Mouse (Mus musculus) brown adipose tissue, adult 24 weeks (tissue): ENCODE measurements around the gene Sat2. TPM values are rescaled to one million over a fixed set of nuclear protein-coding genes. Genes with fewer than 3 reads are reported as not detected.
A peak's percentile ranks its signal among the peaks of the same experiment; 100 is the strongest.

Source experiments
- H3K27ac ChIP-seq: fragments of 200-500 bp; replicated peaks from 2 replicates; pipeline ENCODE4 v1.5.1; 2012; ENCODE audit warnings: low read depth, mild to moderate bottlenecking, low read length
- H3K4me1 ChIP-seq: fragments of 200-500 bp; 2 replicates; pipeline ENCODE4 v1.6.1; 2012; ENCODE audit warnings: low read length, mixed read lengths; ENCODE audit not compliant: control insufficient read depth, insufficient read depth, insufficient read length
- H3K4me3 ChIP-seq: fragments of 200-500 bp; 2 replicates; pipeline ENCODE4 v1.5.1; 2012; ENCODE audit warnings: low read depth, mild to moderate bottlenecking, low read length, moderate library complexity; ENCODE audit not compliant: insufficient read depth
- polyA plus RNA-seq: library from polyadenylated mRNA; stranded (reverse); fragments of >200 nt; gene quantifications from 2 replicates; pipeline ENCODE4 v1.2.4, GENCODE M21; 2012; ENCODE audit not compliant: missing spikeins, insufficient read depth, insufficient read length

The Sat2 gene
- polyA plus RNA-seq, 1 experiment = 10.9 TPM

DNA sequence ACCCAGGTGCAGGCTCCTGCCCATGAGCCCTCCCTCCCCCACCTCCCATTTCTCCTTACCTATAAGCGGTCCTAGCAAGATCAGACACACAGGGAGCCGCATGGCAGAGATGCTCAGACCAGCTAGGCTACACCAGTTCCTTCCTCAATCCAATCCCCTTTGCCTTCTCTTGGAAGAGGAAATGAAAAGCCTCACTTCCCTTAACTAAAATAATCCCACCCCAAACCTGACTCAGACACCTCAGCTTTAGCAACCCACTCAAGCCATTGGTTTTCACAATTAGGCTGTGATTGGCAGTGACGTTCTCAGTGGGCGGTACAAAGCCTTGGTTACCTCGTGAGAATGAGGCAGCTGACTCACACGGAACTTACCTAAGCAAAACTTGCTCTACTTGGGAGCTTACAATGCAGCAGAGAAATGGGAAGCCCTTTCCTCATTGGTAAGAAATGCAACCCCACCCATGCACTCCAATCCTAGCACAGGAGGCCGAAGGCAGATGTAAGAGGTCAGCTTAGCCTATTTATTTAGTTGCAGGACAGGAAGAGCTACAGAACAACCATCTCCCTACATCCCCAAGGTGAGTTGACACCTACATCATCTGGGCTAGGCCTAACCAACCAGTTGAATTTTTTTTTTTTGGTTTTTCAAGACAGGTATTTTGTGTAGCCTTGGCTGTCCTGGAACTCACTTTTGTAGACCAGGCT, 44.3 kb downstream of the Sat2 start, which contains the start of gene Cd68:
TSS of gene Cd68 (minus strand) at position 193 of the 704 bp plus-strand sequence.
- peaks cover 10% of the 10 kb centered on the region for H3K4me1 ChIP-seq
- H3K27ac ChIP-seq = peak within 1 kb of the TSS; percentile 85
- H3K4me3 ChIP-seq = peak within 1 kb of the TSS; percentile 38

DNA sequence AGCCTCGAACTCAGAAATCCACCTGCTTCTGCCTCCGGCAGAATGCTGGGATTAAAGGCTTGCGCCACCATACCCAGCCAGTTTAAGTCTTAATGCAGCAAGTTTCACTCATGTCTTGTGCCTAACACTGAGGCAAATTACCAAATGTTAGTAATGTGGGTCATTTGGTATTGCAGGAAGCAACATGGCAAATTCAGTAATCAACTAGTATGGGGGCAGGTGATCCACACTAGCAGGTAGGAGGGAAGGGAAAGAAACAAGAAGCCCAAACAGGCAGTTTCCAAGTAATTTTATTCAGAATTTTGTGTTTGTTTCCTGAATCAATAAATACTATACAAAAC, 44.8 kb downstream of the Sat2 start:
- no peak overlapping the region for H3K4me3 ChIP-seq

DNA sequence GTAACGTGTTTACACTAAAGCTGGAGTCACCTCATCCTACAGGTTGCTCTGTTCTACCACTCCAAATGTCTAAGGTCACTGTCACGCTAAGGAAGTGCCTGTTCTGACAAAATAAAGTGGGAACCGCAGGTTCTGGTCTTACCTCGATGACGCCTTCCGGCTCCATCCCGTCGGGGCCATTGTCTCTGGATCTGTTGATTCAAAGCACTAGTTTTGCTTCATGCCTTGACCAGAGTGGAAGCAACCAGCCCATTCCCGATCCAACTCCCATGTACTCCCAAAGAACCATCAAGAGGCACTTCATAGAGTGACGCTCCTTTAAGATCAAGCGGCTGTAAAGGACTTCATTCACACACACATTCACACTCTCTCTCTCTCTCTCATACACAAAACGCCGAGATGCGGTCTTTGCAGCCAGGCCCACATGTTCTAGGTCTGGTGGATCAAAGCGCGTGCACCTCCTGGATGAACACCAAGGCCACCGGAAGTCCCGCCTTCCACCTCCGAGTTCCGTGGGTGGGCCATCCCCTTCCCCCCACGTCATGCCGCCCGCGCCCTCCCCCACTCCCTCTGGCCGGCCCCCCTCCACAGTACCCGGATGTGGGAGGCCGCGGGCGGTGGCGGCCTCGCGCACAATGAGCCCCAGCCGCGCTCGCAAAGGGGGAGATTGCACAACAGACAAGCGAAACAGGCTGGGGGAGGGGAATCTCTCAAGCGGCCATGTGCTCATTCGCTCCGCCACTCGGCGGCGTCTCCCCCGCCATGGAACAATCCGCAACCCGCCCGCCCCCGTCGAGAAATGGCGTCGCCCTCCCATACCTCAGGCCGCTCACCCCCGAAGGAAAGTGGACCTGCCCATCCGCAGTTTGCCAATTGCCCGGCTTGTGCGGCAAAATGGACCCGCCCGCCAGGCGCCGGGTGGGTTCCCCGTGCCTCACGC, 49.2 kb downstream of the Sat2 start:
- peak overlapping the region; percentile 95 for H3K4me3 ChIP-seq
- no peaks in the 10 kb centered on the region for H3K4me1 ChIP-seq
- peak overlapping the region; percentile 94 for H3K27ac ChIP-seq

More for the DNA sequence above, 44.8 kb downstream of the Sat2 start:
- H3K4me1 ChIP-seq = peaks cover 10% of the 10 kb centered on the region
- no peak overlapping the region for H3K27ac ChIP-seq

DNA sequence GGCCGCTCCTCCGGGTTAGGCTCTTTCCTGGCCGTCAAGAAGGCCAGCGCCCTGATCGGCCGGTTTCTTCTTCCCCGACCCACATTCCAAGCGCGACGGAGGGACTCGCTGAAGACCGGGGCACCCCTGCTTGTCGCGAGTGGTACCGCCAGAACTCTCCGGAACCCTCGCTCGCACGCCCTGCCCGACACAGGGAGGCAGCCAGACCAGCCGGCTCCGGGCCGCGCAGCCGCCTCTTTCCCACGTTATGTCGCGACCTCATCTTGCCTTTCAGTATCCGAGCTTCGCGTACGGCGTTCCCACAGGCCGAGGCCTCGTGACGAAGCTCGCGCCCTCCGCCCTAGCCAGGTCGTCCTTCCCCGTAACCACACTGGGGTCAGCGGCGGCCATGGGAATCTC, 49.9 kb downstream of the Sat2 start:
- peak overlapping the region; percentile 94 for H3K27ac ChIP-seq
- no peaks in the 10 kb centered on the region for H3K4me1 ChIP-seq
- peak overlapping the region; percentile 95 for H3K4me3 ChIP-seq

DNA sequence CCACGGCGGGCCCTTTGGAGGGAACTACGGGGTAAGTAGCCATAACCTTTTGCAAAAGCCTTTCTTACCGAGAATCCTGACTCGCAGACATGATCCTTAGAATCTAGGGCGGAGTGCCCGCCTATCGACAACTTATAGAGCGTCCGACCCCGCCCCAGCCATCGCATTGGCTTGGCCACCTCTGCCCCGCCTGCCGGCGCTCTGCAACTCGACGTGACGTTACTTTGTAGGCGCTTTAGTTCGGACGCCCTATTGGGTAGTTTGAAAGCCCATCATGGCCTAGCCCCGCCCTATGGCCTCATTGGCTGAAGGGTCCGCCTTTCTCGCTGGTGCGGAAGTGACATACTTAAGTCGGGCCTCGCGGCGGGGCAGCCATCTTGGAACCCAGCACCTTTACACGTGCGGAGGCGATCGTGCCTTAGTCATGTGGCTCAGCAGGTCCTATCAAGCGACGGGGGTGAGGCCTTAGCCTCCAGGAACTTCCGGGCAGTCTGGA, 50.4 kb downstream of the Sat2 start, which contains the start of gene Eif4a1:
TSS of gene Eif4a1 (minus strand) at position 213 of the 496 bp plus-strand sequence.
- H3K27ac ChIP-seq = peak within 1 kb of the TSS; percentile 94
- H3K4me3 ChIP-seq = peak within 1 kb of the TSS; percentile 95
- no peaks in the 10 kb centered on the region for H3K4me1 ChIP-seq

Other genes starting within 250 kb of the Sat2 start
- 249 and 290 TPM in 2 replicates for gene Naa38, start 226.5 kb upstream of the Sat2 start, polyA plus RNA-seq
- gene Cyb5d1, start 226.4 kb upstream of the Sat2 start, polyA plus RNA-seq = 16.1 and 18.9 TPM in 2 replicates
- 4.1 and 8.3 TPM in 2 replicates for gene Tmem88, start 223.8 kb upstream of the Sat2 start, polyA plus RNA-seq
- 13.9 and 16.9 TPM in 2 replicates for gene Kdm6b, start 208.3 kb upstream of the Sat2 start, polyA plus RNA-seq
- gene Dnah2, start 72.9 kb upstream of the Sat2 start, polyA plus RNA-seq = not detected in 2 replicates
- gene Efnb3, start 61.8 kb upstream of the Sat2 start, polyA plus RNA-seq = not detected in 2 replicates
- 10.7 and 10.9 TPM in 2 replicates for gene Wrap53, start 41.8 kb upstream of the Sat2 start, polyA plus RNA-seq
- gene Trp53, start 41.7 kb upstream of the Sat2 start, polyA plus RNA-seq = 13.6 and 18.3 TPM in 2 replicates
- gene Atp1b2, start 16.1 kb upstream of the Sat2 start, polyA plus RNA-seq = 6.7 and 8.3 TPM in 2 replicates
- gene Shbg, start 4.1 kb upstream of the Sat2 start, polyA plus RNA-seq = not detected in 2 replicates
- 27.8 and 29.5 TPM in 2 replicates for gene Fxr2, start 11.0 kb downstream of the Sat2 start, polyA plus RNA-seq
- gene Sox15, start 33.3 kb downstream of the Sat2 start, polyA plus RNA-seq = not detected in 2 replicates
- gene Mpdu1, start 40.6 kb downstream of the Sat2 start, polyA plus RNA-seq = 73.8 and 102 TPM in 2 replicates
- 10.3 and 12.1 TPM in 2 replicates for gene Cd68, start 44.1 kb downstream of the Sat2 start, polyA plus RNA-seq
- gene Eif4a1, start 50.4 kb downstream of the Sat2 start, polyA plus RNA-seq = 268 and 317 TPM in 2 replicates
- gene Senp3, start 60.1 kb downstream of the Sat2 start, polyA plus RNA-seq = 49.9 and 65.3 TPM in 2 replicates
- 4.1 and 4.9 TPM in 2 replicates for gene Tnfsf13, start 63.8 kb downstream of the Sat2 start, polyA plus RNA-seq
- gene Tnfsf12, start 73.8 kb downstream of the Sat2 start, polyA plus RNA-seq = 12.7 and 13.7 TPM in 2 replicates
- gene Tnfsfm13, start 74.1 kb downstream of the Sat2 start, polyA plus RNA-seq = 0.99 and 2.8 TPM in 2 replicates
- gene Polr2a, start 136.6 kb downstream of the Sat2 start, polyA plus RNA-seq = 10.4 and 16.5 TPM in 2 replicates
- gene Slc35g3, start 139.9 kb downstream of the Sat2 start, polyA plus RNA-seq = not detected in 2 replicates
- 17.2 and 23.6 TPM in 2 replicates for gene Zbtb4, start 143.9 kb downstream of the Sat2 start, polyA plus RNA-seq
- gene Chrnb1, start 173.9 kb downstream of the Sat2 start, polyA plus RNA-seq = 1.7 and 2.4 TPM in 2 replicates
- 5.6 and 7.5 TPM in 2 replicates for gene Fgf11, start 179.8 kb downstream of the Sat2 start, polyA plus RNA-seq
- 1.2 TPM in 1 of 2 replicates, not detected in the other for gene Tmem102, start 183.6 kb downstream of the Sat2 start, polyA plus RNA-seq
- not detected in 2 replicates for gene Gm39566, start 193.3 kb downstream of the Sat2 start, polyA plus RNA-seq
- gene Spem2, start 196.4 kb downstream of the Sat2 start, polyA plus RNA-seq = not detected in 2 replicates
- gene Spem1, start 200.2 kb downstream of the Sat2 start, polyA plus RNA-seq = not detected in 2 replicates
- 1.8 and 2.7 TPM in 2 replicates for gene Nlgn2, start 215.8 kb downstream of the Sat2 start, polyA plus RNA-seq
- gene Tmem256, start 216.5 kb downstream of the Sat2 start, polyA plus RNA-seq = 206 and 248 TPM in 2 replicates
- gene Plscr3, start 224.4 kb downstream of the Sat2 start, polyA plus RNA-seq = 18.7 TPM in 2 replicates
- gene Tnk1, start 236.7 kb downstream of the Sat2 start, polyA plus RNA-seq = not detected in 2 replicates